Mouse (Mus musculus) small intestine, adult 2 months (tissue): ENCODE data around the gene Clcnkb.

ENCODE experiments used
- CTCF ChIP-seq: fragments of 200-500 bp; IDR thresholded peaks from 2 replicates; pipeline ENCODE4 v1.5.1; 2012; ENCODE audit warnings: low read depth, mild to moderate bottlenecking, control low read depth, inconsistent platforms, low read length, moderate library complexity, mixed read lengths; ENCODE audit not compliant: insufficient replicate concordance, insufficient read length; ENCODE audit errors: extremely low read depth
- POLR2A ChIP-seq: fragments of 200-500 bp; IDR thresholded peaks from 2 replicates; pipeline ENCODE4 v1.6.1; 2012; ENCODE audit warnings: low read depth, mild to moderate bottlenecking, control low read depth, inconsistent platforms, low read length, moderate library complexity

GRCm38 (mm10) chr4:141360846-141361245, 55.0 kb downstream of the Clcnkb start:
- TF ChIP-seq POLR2A (no peak), CTCF (peak; percentile 74; the same call in 1 of the 2 replicates)
